Mouse (Mus musculus): Measurements from ENCODE around the gene Lrch2. TPM values are rescaled to one million over a fixed set of nuclear protein-coding genes. Genes with fewer than 3 reads are reported as not detected.
"Not testable (repeated sequence)": the region's sequence is repeated elsewhere in the genome, so short reads cannot be mapped to it uniquely, and the experiment has no call there.

Lrch2 gene
- total RNA-seq (2021), result 1 to 10 TPM; 4.3 to 4.6 TPM
- long read RNA-seq, experiment 1, result 0 reads
- long read RNA-seq, experiment 2, result 0 reads

DNA sequence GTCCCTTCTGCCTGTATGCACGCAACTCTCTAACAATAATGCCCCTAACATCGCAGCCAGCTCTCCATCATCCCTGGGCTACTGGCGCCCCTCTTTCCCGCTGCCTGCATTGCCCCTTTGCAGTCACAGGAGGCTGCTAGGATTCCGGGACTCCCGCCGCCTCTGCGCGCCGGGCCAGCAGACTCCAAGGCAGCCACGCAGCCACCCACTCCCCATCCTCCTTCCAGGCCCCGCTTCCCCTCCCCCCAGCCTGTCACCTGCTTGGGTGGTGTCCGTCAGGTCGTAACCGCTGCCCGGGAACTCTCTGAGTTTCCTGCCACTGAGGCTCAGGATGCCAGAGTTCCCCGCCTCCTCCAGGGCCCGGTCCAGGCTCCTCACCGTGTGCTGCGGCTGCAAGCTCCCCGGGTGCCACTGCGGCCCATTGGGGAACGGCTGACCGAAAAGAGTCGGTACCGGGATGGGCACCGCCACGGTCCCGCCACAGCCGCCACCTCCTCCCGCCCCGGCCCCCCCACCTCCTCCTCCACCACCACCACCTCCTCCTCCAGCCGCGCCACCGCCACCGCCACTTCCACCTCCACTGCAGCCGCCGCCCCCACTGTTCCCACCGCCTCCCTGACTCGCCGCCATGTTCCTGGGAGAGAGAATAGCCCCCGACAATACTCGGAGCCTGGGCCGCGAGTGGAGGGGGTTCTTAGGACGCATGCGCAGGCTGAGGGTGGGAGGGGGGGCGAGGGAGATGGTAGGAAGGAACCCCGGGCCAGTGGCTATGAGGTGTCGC lies at the start of gene Lrch2:
TSS of gene Lrch2 (minus strand) at position 661 of the 781 bp plus-strand sequence.
- DNase-seq, result peak; percentile 21

DNA sequence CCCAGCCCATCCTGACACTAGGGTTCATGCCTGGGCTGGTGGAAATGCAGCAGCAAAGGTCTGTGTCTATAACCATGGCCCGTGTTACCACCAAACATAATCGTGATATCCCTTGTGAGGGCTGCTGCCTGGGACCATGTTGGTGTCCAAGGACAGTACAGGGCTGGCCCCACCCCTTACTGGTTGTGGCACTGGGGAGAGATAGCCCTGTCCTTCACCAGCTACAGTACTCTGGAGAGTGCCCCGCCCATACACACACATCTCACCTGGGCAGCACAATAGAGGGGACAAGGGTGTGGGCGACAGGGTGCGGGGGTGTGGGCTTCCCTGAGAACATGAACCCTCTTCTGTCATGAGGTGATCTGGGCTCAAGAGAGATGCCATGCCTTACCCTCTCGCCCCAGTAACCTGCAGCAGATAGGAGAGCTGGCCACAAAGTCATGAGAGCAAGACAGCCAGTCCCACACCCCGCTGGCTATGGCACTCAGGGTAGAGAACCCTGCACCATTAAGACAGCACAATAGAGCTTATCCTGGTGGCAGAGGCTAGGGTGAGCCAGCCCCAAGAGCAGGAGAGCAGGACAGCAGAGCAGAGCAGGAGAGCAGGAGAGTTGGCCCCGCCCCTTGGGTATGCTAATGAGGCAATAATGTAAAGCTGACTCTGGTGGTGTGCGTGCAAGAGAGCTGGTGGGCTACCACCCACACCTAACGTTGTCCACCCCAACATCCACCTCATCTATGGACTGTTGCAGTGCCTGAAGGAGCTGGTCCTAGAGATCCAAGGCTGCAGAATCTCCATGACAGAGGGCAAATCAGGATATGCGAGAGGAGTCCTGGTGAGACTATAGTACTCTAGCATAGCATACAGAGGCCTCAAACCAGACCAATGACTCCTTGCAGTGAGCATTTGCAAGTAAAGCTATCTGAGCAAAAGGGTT lies 12.7 kb downstream of the Lrch2 start:
- no peak for DNase-seq

DNA sequence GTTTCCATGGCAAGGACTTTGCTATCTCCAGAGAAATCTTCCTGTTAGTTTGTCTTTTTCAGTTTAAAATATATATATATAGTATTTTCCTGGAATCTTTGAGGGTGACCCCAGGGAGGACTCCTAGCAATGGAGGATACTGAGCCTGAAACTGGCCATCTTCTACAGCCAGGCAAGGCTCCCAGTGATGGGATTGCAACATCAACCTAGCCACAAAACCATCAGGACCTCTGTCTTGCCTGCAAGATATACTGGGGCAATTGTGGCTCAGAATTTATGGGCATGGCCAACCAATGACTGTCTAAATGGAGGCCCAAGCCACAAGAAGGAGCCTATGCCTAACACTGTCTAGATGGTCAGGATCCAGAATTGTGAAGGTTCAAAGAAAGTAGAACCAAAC lies 15.5 kb downstream of the Lrch2 start:
- no peak for DNase-seq

DNA sequence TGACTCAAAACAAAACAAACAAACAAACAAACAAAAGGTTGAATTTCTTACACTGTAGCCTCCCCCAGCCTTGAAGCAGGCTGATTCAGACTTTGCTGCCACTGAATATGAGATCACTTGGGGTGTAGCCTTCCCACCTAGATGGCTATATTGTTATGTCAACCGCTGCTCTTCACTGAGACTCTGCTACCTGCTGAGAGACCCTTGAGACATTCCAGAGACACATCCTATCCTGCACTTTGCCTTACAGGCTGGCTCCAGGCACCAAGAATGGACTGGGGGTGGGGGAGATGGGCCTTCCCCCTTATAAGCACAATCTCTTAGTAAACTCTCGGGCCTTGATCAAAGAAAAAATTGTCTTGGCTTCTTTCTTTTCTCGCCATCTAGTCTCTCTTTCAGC lies 16.8 kb downstream of the Lrch2 start:
- DNase-seq, result not testable (repeated sequence)

DNA sequence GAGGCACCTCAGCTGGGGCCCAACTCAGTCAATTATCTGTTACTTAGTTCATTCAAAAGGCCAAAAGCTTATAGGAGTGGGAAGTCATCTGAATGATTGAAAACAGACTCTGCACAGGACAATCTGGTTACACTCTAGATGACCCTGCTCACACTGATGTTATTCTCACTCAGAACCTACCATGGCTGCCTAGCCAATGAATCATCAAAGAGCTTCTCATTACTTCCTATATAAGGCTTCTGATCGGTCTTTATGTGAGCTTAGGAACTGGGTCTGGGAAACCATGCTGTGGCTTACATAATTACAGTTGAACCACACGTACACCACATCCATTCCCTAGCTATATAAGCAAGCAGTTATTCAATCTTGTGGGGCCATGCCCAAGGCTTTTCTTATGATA lies 18.3 kb downstream of the Lrch2 start:
- DNase-seq, result no peak

DNA sequence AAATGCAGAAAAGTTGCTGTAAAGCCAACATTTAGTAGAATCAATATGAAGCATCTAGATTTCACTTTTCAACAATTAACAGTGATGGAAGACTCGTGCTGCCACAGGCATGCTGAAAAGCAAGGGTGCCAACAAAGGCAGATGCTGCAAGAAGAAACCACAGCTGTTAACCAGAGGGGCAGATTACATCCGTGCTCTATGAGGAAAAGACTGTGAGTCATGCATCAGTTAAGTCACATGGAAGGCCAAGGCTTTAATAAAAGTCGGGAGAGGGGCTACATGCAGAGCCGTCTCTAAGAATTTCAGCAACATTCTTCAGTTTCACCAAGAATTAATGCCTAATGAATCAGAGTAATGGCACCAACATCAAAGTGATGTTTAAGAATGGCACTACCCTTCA lies 22.2 kb downstream of the Lrch2 start:
- no peak for DNase-seq

DNA sequence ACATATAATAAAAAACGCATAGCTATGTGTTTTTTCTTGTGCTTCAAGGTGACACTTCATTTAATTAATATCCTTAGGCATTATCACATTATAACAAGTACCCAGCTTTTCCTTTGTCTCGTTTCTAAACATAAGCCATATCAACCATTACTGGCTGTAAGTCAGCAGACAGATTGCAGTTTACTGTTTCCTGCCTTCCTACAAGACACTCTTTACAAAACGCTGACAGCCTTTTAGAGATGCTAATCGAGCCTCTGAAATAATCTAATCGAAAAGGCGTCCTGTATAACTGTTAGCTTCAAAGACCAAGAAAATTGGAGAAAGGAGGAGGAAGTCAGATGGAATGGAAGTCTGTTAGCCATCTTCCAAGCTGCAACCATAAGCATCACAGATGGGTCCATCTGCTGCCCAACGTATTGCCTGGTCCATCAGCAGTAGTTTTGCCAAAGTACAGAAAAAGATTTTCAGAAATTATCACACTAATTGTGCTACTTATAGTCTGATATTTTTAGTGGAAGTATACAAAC lies 26.2 kb downstream of the Lrch2 start:
- no peak for DNase-seq

DNA sequence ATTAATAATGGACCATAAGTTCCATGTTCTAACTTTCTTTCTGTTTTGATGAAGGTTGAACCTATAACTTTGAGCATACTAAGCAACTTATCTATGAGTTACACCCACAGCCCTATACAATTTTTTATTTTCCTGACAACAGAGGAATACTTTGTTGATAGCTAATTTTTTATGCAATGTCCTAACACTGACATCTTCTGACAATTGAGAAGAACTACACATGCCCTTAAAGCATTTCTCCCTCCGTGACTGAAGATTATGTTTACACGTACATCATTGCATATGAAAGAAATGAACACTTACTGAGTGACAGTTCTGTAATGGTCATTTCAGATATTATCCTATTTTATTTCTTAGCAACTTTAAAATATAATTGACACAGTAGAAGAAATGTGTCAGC lies 64.3 kb downstream of the Lrch2 start:
- DNase-seq, result no peak

DNA sequence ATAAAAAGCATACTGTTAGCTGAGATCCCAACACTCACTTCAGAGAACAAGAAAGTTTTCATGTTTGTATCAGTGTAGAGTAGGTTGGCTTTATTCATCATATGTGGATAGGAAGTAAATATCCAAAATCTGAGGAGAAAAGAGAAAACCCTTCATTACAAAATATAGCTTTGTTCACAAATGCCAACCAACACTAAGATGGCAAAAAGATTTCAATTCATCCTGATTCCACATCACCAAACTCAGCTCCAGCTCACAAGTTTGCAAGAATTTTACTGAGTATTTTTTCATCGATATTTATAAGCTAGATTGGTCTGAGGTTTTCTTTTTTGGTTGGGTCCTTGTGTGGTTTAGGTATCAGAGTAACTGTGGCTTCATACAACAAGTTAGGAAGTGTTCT lies 100.3 kb downstream of the Lrch2 start, which contains the start of gene Vmn1r239-ps:
TSS of gene Vmn1r239-ps (minus strand) at position 101 of the 400 bp plus-strand sequence.
- not testable (repeated sequence) for DNase-seq

DNA sequence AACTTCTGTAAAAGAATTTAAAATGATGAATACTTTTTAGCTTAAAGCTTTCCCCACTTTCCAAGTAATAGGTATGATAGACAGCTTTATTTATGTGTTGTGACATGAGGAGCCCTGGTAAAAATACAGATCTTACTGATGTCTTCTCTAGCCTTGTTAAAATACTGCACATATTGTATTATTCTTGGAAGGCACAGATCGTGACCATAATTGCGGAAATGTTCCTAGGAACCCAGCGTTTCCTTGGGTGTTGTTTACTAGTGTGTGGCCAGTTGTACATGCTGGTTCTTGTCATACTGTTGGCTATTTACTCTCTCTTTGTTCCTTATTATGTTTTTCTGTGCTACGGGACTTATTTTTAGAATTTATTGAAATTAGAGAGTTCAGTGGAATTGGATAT lies 110.5 kb downstream of the Lrch2 start:
- no peak for DNase-seq

DNA sequence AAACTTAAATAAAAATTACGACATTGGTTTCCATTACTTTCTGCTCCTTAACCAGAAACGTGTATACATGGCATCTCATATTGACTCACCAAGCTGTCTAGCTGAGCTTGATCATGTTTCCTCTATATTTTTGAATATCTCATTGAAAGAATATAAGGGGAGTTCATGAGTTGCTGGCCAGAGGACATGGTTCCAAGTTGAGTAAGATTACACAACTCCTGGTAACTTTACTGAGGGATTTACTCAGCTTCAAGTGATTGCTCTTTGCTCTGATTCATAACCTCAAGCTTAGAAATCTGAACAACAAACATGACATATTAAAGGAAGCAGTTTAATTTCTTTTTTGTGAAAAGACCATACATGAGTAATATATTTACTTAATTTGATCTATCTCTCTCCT lies 118.5 kb downstream of the Lrch2 start:
- DNase-seq, result no peak

DNA sequence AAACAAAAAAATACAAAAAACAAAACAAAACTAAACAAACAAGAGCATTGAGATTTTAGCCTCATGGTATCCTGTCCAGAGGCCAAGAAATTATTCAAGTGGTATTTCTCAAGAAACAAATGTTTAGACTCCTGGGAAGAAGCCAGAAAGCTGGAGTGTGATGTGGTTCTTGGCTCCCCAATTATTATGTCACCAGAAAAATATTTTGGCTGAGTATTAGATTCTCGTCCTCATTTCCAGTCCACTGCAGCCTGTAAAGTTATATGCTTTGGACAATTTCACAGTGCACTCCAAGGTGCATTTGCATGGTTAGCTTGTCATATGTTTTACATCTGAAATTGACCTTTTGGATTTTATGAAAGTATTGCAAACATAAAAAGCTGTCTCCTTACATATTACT lies 124.1 kb downstream of the Lrch2 start:
- DNase-seq, result peak; percentile 2

DNA sequence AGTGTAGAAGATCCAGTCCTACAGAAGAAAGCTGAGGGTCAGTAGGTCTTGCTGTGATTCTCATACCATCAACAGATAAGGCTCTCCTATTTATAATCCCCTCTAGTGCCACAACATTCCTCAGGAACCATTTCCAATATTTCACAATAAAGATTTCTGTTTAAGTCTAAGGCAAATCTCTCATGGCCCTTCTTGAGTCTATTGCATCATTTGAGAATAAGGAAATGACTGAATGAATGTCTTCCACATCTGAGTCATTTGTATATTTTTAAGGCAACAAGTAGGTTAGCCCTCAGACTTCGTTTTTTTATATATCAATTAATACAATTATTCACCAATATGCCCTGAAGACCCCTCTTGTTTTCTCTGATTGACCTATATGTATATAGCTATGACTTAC lies 124.8 kb downstream of the Lrch2 start, which contains the start of gene Il13ra2:
TSS of gene Il13ra2 (minus strand) at position 64 of the 400 bp plus-strand sequence.
- no peak for DNase-seq

Other genes with a start within 250 kb of the Lrch2 start
- under 1 TPM in 1 of 2 experiments, not detected in 1; 0.23 TPM for gene Il13ra2, start 124.9 kb downstream of the Lrch2 start, total RNA-seq (2021)
- gene Vmn1r239-ps, start 100.4 kb downstream of the Lrch2 start, total RNA-seq (2021), result not detected
- gene Gm15128, start 211.9 kb upstream of the Lrch2 start, total RNA-seq (2021), result not detected

Data from gastrocnemius, postnatal 10 days (tissue).